ENCODE assay signal across 8 mouse cellular contexts in genomic region chr2:19715564-19716238, GRCm38 (mm10). TPM values are rescaled to one million over a fixed set of nuclear protein-coding genes. Genes with fewer than 3 reads are reported as not detected.
DNase-seq lines count a peak whose midpoint lies in the region; ATAC-seq and TF ChIP-seq lines count a peak whose summit lies in the region.

No protein-coding gene starts in this region.

- H3K4me2 ChIP-seq in forebrain, embryonic 16.5 days (ENCODE audit: low read length) = peak overlapping the region; percentile 46
- peak overlapping the region; percentile 53 for H3K4me2 ChIP-seq in liver, postnatal 0 days (ENCODE audit: low read depth, low read length)
- H3K4me2 ChIP-seq in neural tube, embryonic 15.5 days = peak overlapping the region; percentile 51

- H3K27ac ChIP-seq in forebrain, embryonic 16.5 days (ENCODE audit: low read length) = no peak overlapping the region
- no peak overlapping the region for H3K27ac ChIP-seq in liver, postnatal 0 days (ENCODE audit: low read depth)
- H3K27ac ChIP-seq in neural tube, embryonic 15.5 days (replicated peaks) = no peak overlapping the region

- H3K4me3 ChIP-seq in forebrain, embryonic 16.5 days (replicated peaks; ENCODE audit: low read length) = peak overlapping the region; percentile 9; the same call in 1 of the 2 replicates
- H3K4me3 ChIP-seq in liver, postnatal 0 days (ENCODE audit: low read depth, low read length) = 0 out of 2 replicates have a peak overlapping the region, but pooled peaks have one; percentile 13
- H3K4me3 ChIP-seq in neural tube, embryonic 15.5 days (replicated peaks) = peak overlapping the region; percentile 30

- peak; percentile 92 for ATAC-seq in forebrain, embryonic 16.5 days
- peak; percentile 89 for ATAC-seq in liver, postnatal 0 days
- ATAC-seq in neural tube, embryonic 15.5 days (ENCODE audit: low FRiP score) = peak; percentile 83

- H3K4me1 ChIP-seq in forebrain, embryonic 16.5 days (replicated peaks; ENCODE audit: control insufficient read depth, insufficient read depth, low read length) = no peaks in the 10 kb centered on the region
- 0 out of 2 replicates have a peak, but pooled peaks cover 3% of the 10 kb centered on the region for H3K4me1 ChIP-seq in liver, postnatal 0 days (ENCODE audit: insufficient read depth)
- H3K4me1 ChIP-seq in neural tube, embryonic 15.5 days = peaks cover 3% of the 10 kb centered on the region; the same call in 1 of the 2 replicates

- intact Hi-C loops in heart, postnatal 25 days (cut with DNase I) = loop anchor here (10.0 kb wide), 1 partner anchor 199 kb away; no protein-coding TSS in a partner anchor

- H3K9ac ChIP-seq in forebrain, embryonic 16.5 days (replicated peaks; ENCODE audit: low read depth, low read length) = no peak overlapping the region
- no peak overlapping the region for H3K9ac ChIP-seq in liver, postnatal 0 days (replicated peaks)
- no peak overlapping the region; the same call in 1 of the 2 replicates for H3K9ac ChIP-seq in neural tube, embryonic 15.5 days (replicated peaks)

- no peak for TF ChIP-seq EP300 in liver, postnatal 0 days (IDR thresholded peaks at IDR 0.05; ENCODE audit: low read depth)

- no peaks in the 10 kb centered on the region for H3K9me3 ChIP-seq in forebrain, embryonic 16.5 days (ENCODE audit: control insufficient read depth, low read length)
- no peaks in the 10 kb centered on the region for H3K9me3 ChIP-seq in liver, postnatal 0 days (ENCODE audit: low read length)
- H3K9me3 ChIP-seq in neural tube, embryonic 15.5 days (replicated peaks) = no peaks in the 10 kb centered on the region

- H3K36me3 ChIP-seq in forebrain, embryonic 16.5 days (ENCODE audit: control insufficient read depth, insufficient read depth) = no peaks in the 10 kb centered on the region
- no peaks in the 10 kb centered on the region for H3K36me3 ChIP-seq in liver, postnatal 0 days (replicated peaks; ENCODE audit: insufficient read depth, low read length)
- H3K36me3 ChIP-seq in neural tube, embryonic 15.5 days = no peaks in the 10 kb centered on the region

- peak; percentile 61 for DNase-seq in Muller cell, postnatal 12 days (ENCODE audit: inconsistent ontology term)
- DNase-seq in cerebellum, adult 18-20 months = peak; percentile 44 to 49
- DNase-seq in heart, postnatal 25 days (ENCODE audit: low spot score) = peak; percentile 6
- DNase-seq in large intestine, adult 2 months (ENCODE audit: low read depth, low spot score) = peak; percentile 19
- peak; percentile 75 for DNase-seq in liver, postnatal 0 days
- peak; percentile 81 for DNase-seq in thymus, postnatal 14 days

- WGBS in forebrain, embryonic 16.5 days = 30% methylated on average over 11 of the region's 11 CpGs
- WGBS in large intestine, adult 2 months = 17% methylated on average over 11 of the region's 11 CpGs
- 16% methylated on average over 11 of the region's 11 CpGs for WGBS in liver, postnatal 0 days (ENCODE audit: insufficient replicate concordance)
- 24% methylated on average over 11 of the region's 11 CpGs for WGBS in neural tube, embryonic 15.5 days

- TF ChIP-seq CTCF in liver, postnatal 0 days (IDR thresholded peaks at IDR 0.05; ENCODE audit: low read depth) = peak; percentile 88

- H3K27me3 ChIP-seq in forebrain, embryonic 16.5 days (replicated peaks; ENCODE audit: control insufficient read depth, insufficient read depth, low read length) = no peaks in the 10 kb centered on the region
- no peaks in the 10 kb centered on the region for H3K27me3 ChIP-seq in liver, postnatal 0 days (ENCODE audit: insufficient read depth, low read length)
- H3K27me3 ChIP-seq in neural tube, embryonic 15.5 days (replicated peaks) = no peaks in the 10 kb centered on the region

RNA-seq across cellular contexts. Expression of gene Otud1, which starts 58.1 kb away (rescaled TPM):
- polyA plus RNA-seq in forebrain, embryonic 16.5 days (2015; fragmentation: Nextera tagmentation; extraction: Ambion mirVana) = 1.6 and 2.1 TPM in 2 replicates
- 10 to 100 TPM; 18.9 to 21.0 TPM for total RNA-seq in heart, postnatal 25 days (2021)
- polyA plus RNA-seq in large intestine, adult 2 months (2012; rRNA removed) = 1.5 and 1.6 TPM in 2 replicates
- polyA plus RNA-seq in liver, postnatal 0 days (2015; fragmentation: Nextera tagmentation; extraction: Ambion mirVana) = 1.3 and 1.4 TPM in 2 replicates
- polyA plus RNA-seq in neural tube, embryonic 15.5 days (2015; fragmentation: Nextera tagmentation; extraction: Ambion mirVana) = 1.4 TPM in 2 replicates

Comparison
In these comparisons a context has a peak if more than half of its experiments do, and no peak if none do; other contexts are left out.
1. DNase-seq: peak in every context shown above with its lines; median percentile 81 in thymus, postnatal 14 days; 75 in liver, postnatal 0 days; 61 in Muller cell, postnatal 12 days; 46 in cerebellum, adult 18-20 months; 19 in large intestine, adult 2 months; 6 in heart, postnatal 25 days.